Mouse (Mus musculus) megakaryocyte, embryonic 14.5 days (primary cell): Measurements from ENCODE around the gene Smug1.

Source experiments
- FLI1 ChIP-seq: IDR thresholded peaks from 2 replicates; pipeline ENCODE4 v1.6.1; 2012; ENCODE audit warnings: low read length, inconsistent platforms, mixed read lengths
- GATA1 ChIP-seq: IDR thresholded peaks from 3 replicates; pipeline ENCODE4 v1.6.1; 2012; ENCODE audit warnings: mixed read lengths, low read length, inconsistent platforms, borderline replicate concordance

DNA sequence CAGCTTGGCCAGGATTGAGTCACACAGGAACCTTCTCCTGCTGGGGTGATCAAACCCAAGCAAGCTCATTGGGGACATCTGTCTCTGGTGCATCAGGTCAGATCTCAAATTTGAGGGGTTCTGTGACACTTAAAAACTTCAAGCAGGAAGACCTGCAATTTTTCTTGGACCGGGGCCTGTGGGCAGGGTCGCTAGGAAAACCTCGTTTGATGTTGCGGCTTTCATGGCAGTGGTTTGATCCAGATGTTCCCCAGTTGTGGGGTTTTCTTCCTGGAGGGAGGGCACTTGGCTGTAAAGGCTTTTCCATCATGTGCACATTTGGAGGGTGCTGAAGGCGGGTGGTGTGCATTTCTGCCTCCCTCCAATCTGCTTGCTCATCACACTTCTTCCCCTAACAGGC is 51.2 kb downstream of the Smug1 start:
- TF ChIP-seq GATA1 (no peak), FLI1 (no peak)
